Mouse (Mus musculus) embryonic fibroblast, embryonic 13.5 days (primary cell): ENCODE measurements around the gene Asic1.

ENCODE experiments used
- CTCF ChIP-seq: IDR thresholded peaks from 2 replicates; pipeline ENCODE4 v1.5.1; 2011; ENCODE audit warnings: mild to moderate bottlenecking, control low read depth, low read length, moderate library complexity, borderline replicate concordance; ENCODE audit not compliant: insufficient read depth
- POLR2A ChIP-seq: IDR thresholded peaks from 2 replicates; pipeline ENCODE4 v1.6.1; 2011; ENCODE audit warnings: low read depth, mild to moderate bottlenecking, control low read depth, low read length, moderate library complexity

DNA sequence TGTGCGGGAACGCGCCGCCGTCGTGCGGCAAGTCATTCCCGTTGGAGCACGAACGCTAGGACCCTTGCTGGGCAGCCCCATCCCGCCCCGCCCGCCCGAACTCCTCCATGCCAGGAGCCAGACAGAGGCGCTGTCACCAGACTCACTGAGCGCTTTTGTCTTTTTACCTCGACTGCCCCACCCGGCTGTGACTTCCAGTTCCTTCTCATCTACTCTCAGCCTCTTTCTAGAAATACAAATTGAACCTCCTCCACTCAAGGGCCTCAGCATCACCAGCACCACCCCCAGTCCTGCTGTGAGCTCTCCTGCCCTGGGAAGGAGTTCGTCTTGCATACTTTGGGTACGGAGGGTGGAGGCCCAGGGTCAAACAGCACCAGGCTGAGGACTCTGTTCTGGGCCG is 16.3 kb upstream of the Asic1 start:
- TF ChIP-seq POLR2A (no peak), CTCF (no peak)
